Mouse (Mus musculus): ENCODE measurements around the gene Phf23.

- TF ChIP-seq MAX (IDR thresholded peaks at IDR 0.05; ENCODE audit: low read depth) (no peak), USF1 (IDR thresholded peaks at IDR 0.05; ENCODE audit: low read depth) (no peak), MYOG (IDR thresholded peaks at IDR 0.05; ENCODE audit: control insufficient read depth in 1 of 3, insufficient read depth in 1 of 3, insufficient read length in 2 of 3, low read depth in 2 of 3) (no peak), POLR2A (IDR thresholded peaks at IDR 0.05; ENCODE audit: insufficient read length, low read depth) (no peak), POLR2AphosphoS2 (IDR thresholded peaks at IDR 0.05; ENCODE audit: insufficient read length, low read depth) (no peak), E2F4 (IDR thresholded peaks at IDR 0.05; ENCODE audit: insufficient read depth) (no peak), SRF (IDR thresholded peaks at IDR 0.05; ENCODE audit: control insufficient read depth, insufficient read length, low read depth) (no peak), CEBPB (IDR thresholded peaks at IDR 0.05; ENCODE audit: insufficient read depth, poor library complexity, severe bottlenecking) (no peak), TCF3 (IDR thresholded peaks at IDR 0.05; ENCODE audit: insufficient read length, low read depth) (no peak), TCF12 (IDR thresholded peaks at IDR 0.05; ENCODE audit: insufficient read depth, poor library complexity, severe bottlenecking) (no peak), MYOD1 (IDR thresholded peaks at IDR 0.05; ENCODE audit: control insufficient read depth in 1 of 3, insufficient read length in 2 of 3, low read depth in 2 of 3) (no peak)
Observed at GRCm38 (mm10) chr11:69979827-69980195, 15.8 kb upstream of the Phf23 start.
